Mouse (Mus musculus): Measurements from ENCODE around the gene Cdan1. TPM values are rescaled to one million over a fixed set of nuclear protein-coding genes. Genes with fewer than 3 reads are reported as not detected.

Cdan1 gene
- total RNA-seq (2023): 28.8 TPM

DNA sequence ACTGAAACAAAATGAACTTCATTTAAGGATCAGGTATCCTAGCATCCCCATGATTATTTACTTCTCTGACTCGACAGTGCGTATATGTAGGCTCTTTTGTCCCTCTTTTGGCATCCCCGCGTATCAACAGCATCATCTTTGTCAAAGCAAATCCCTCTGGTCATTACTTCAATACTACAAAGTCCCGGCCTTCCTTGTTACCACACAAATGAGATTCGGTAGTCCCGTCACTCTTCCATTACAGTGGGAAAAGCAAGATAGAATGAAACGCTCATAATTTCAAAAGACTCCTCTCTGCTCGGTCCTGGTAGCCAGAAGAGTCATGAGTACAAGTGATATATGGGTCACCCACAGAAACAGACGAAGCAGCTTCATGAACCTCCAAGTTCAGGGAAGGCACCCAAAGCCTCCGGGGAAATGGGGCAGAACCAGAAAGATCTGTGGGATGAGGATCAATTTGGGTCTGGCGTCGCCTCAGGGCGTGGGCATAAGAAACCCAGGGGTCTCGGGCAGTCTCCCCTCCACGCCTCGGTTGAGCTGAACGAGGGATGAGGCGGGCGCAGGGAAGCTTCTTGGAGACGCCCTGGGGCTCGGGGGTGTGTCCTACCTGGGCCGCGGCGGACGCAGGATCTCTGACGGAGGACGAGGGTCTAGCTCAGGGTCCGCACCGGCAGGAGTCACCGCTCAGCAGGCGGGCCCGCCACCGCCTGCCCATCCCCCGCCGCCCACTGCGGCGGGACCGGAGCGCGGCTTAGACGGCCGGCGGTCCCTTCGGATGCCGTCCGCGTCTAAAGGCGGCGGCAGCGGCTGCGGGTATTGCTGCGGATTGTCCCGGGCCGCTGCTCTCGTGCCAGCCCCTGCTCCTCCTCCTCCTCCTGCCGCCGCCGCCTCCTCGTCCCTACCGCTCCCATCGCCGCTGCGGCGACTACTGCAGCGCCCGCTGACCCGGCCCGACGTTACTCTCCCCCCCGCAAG, at the start of gene Cdan1:
Gene Cdan1, minus strand, starts transcription at position 680 of the 975 bp plus-strand sequence.

DNA sequence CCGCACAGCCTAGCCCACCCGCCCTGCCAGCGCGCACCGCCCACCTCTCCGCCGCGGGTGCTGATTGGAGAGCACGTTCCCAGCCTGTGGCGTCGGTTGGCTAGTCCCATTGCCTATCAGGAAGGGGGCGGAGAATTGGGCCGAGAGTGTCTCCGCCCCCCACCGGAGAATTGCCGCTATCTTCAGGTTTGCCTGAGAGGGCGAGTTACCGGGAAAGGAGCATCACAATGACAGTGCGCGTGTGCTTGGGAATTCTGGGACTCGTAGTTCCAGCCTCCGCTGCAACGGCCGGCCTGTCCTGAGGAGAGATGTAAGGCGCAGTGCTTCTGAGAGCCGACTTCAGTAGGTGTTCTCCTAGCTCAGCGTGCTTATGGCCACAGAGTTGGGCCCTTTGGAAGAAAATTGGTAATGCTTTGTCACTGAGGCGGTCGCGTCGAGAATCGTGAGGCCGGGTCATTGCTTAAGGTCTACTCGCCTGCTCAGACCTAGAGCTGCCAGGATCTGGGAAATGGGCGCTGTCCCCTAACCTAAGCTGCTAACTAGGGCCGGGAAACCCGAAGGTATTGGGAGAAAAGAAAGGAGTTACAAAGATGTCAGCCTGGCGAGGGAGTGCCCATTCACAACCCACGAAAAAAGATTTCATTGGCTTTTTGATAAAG, 625 bp upstream of the Cdan1 start, which contains the start of gene Ttbk2:
Gene Ttbk2, minus strand, starts transcription at position 181 of the 659 bp plus-strand sequence.

Other genes with a start within 250 kb of the Cdan1 start
- gene Haus2, start 240.7 kb downstream of the Cdan1 start, total RNA-seq (2023): 21.7 TPM
- 12.3 TPM for gene Lrrc57, start 240.6 kb downstream of the Cdan1 start, total RNA-seq (2023)
- gene Stard9, start 221.0 kb downstream of the Cdan1 start, total RNA-seq (2023): 1.2 TPM
- gene Ttbk2, start 476 bp upstream of the Cdan1 start, total RNA-seq (2023): 10.1 TPM
- 75.4 TPM for gene Ubr1, start 120.6 kb upstream of the Cdan1 start, total RNA-seq (2023)
- 29.9 TPM for gene Tmem62, start 126.9 kb upstream of the Cdan1 start, total RNA-seq (2023)
- 85.0 TPM for gene Ccndbp1, start 158.3 kb upstream of the Cdan1 start, total RNA-seq (2023)
- 2.8 TPM for gene Epb42, start 186.9 kb upstream of the Cdan1 start, total RNA-seq (2023)
- not detected for gene Tgm5, start 235.7 kb upstream of the Cdan1 start, total RNA-seq (2023)